Mouse (Mus musculus) neural tube, embryonic 11.5 days (tissue): ENCODE results near the gene Pank3. TPM values are rescaled to one million over a fixed set of nuclear protein-coding genes. Genes with fewer than 3 reads are reported as not detected.

Experiments
- ATAC-seq: fragments of 200-750 bp; cut with Nextera tagmentation; 2 replicates; pipeline ENCODE4 v1.8.0; 2017; ENCODE audit warnings: moderate number of reproducible peaks, mild to moderate bottlenecking, moderate TSS enrichment, moderate library complexity; ENCODE audit not compliant: insufficient read depth, low FRiP score, low TSS enrichment
- DNase-seq: peaks from one replicate; pipeline ENCODE4 v3.0.0-alpha.2; 2015; ENCODE audit warnings: low spot score
- H3K27ac ChIP-seq: fragments of 300-500 bp; sonication (generic); 2 replicates; pipeline ENCODE4 v1.5.1; 2014; ENCODE audit warnings: low read depth, mild to moderate bottlenecking, low read length
- H3K27me3 ChIP-seq: fragments of 300-500 bp; sonication (generic); 2 replicates; pipeline ENCODE4 v1.6.1; 2014; ENCODE audit warnings: mild to moderate bottlenecking, low read length, mixed read lengths; ENCODE audit not compliant: control insufficient read depth, insufficient read depth
- H3K36me3 ChIP-seq: fragments of 300-500 bp; sonication (generic); 2 replicates; pipeline ENCODE4 v1.6.1; 2014; ENCODE audit warnings: mild to moderate bottlenecking, low read length, moderate library complexity, mixed read lengths; ENCODE audit not compliant: control insufficient read depth, insufficient read depth
- H3K4me1 ChIP-seq: fragments of 300-500 bp; sonication (generic); 2 replicates; pipeline ENCODE4 v1.6.1; 2014; ENCODE audit warnings: low read length, mixed read lengths; ENCODE audit not compliant: control insufficient read depth, insufficient read depth
- H3K4me2 ChIP-seq: fragments of 300-500 bp; sonication (generic); 2 replicates; pipeline ENCODE4 v1.6.1; 2014; ENCODE audit warnings: low read depth, mild to moderate bottlenecking, moderate library complexity
- H3K4me3 ChIP-seq: fragments of 300-500 bp; sonication (generic); 2 replicates; pipeline ENCODE4 v1.5.1; 2014; ENCODE audit warnings: low read depth, low read length
- H3K9ac ChIP-seq: fragments of 300-500 bp; sonication (generic); 2 replicates; pipeline ENCODE4 v1.6.1; 2014; ENCODE audit warnings: mild to moderate bottlenecking, low read length
- H3K9me3 ChIP-seq: fragments of 300-500 bp; sonication (generic); 2 replicates; pipeline ENCODE4 v1.6.1; 2016; ENCODE audit warnings: low read length; ENCODE audit not compliant: control insufficient read depth
- WGBS: fragments of 180-500 bp; shearing (Covaris S2); extraction: QIAGEN DNeasy Blood & Tissue Kit; methylation state at CpG from one replicate; pipeline ENCODE4 v1.1.7; 2014; 5-methylcytosine and 5-hydroxymethylcytosine counted together
- polyA plus RNA-seq: library from polyadenylated mRNA; unstranded; fragments of >200 nt; fragmentation: Nextera tagmentation; extraction: Ambion mirVana; gene quantifications from 2 replicates; pipeline ENCODE4 v1.2.1, GENCODE M21; 2014

Gene Pank3
- polyA plus RNA-seq, 1 experiment from 2014 or later: 29.3 TPM

DNA sequence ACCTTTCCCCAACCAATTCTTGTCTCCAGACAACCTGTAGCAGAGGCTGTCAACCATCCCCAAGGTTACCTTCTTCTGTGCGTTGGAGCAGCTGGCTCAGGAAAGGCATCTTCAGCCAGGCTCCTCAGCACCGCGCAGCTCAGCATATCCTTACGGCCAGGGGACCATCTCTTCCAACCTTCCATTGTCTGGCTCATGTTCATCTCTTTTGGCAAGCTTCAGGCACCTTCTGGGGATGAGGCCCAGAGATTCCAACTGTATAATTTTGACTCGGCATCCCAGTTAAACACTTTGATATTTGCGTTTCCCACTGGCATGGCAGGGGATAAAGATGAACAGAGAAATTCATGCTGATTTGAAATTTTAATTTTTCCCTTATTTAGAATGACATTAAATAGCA lies 25.7 kb upstream of the Pank3 start:
- H3K27me3 ChIP-seq: no peaks in the 10 kb centered on the region
- no peak overlapping the region for H3K27ac ChIP-seq
- WGBS: 92% methylated on average over 6 of the region's 6 CpGs
- no peaks in the 10 kb centered on the region for H3K4me1 ChIP-seq
- ATAC-seq (no peak), DNase-seq (no peak)
- no peaks in the 10 kb centered on the region for H3K9me3 ChIP-seq
- no peaks in the 10 kb centered on the region for H3K36me3 ChIP-seq
- no peak overlapping the region for H3K9ac ChIP-seq
- no peak overlapping the region for H3K4me2 ChIP-seq
- H3K4me3 ChIP-seq: no peak overlapping the region

DNA sequence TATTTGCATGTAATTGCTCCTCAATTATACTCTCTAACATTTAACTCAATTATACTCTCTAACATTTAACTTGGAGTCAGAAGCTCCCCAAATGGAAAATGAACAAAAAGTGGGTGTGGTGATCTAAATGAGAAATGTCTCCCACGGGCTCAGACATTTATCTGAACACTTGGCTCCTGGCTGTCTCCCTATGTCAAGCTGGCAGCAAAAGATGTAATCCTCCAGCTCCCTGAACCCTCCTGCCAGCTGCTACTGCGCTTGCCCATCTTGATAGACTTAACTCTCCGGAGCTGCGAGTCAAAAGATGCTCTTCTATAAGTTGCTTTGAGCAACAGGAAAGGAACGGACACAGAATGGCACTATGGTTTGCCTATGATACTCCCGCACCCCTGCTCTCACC lies 24.7 kb upstream of the Pank3 start:
- WGBS: 89% methylated on average over 6 of the region's 6 CpGs
- no peaks in the 10 kb centered on the region for H3K4me1 ChIP-seq

DNA sequence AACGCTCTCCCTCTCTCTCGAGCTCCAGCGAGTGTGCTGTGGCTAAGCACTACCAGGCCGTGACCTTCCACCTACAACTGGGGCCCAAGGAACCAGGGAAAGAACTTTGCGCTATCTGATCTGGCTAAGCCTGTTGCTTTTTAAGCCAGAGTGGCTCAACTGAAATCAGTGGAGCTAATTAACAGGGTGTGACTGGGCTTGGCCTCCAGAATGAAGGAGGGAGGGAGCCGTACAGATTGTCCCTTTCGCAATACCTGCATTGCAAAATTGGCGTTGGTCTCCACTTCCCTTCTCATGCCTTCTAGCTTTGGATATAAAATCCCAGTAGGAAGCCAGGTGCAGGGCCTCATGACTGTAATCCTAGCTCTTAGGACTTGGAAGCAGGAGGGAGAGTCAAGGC lies 18.7 kb upstream of the Pank3 start:
- no peak overlapping the region for H3K4me2 ChIP-seq
- H3K9me3 ChIP-seq: no peaks in the 10 kb centered on the region
- H3K27ac ChIP-seq: no peak overlapping the region
- DNase-seq (no peak), ATAC-seq (no peak)
- H3K4me1 ChIP-seq: no peaks in the 10 kb centered on the region
- WGBS: 83% methylated on average over 8 of the region's 8 CpGs
- no peaks in the 10 kb centered on the region for H3K27me3 ChIP-seq
- no peak overlapping the region for H3K9ac ChIP-seq
- H3K36me3 ChIP-seq: no peaks in the 10 kb centered on the region
- no peak overlapping the region for H3K4me3 ChIP-seq

More for the DNA sequence above, 24.7 kb upstream of the Pank3 start:
- Histone ChIP-seq H3K9ac (no peak overlapping the region), H3K27ac (no peak overlapping the region), H3K36me3 (no peaks in the 10 kb centered on the region), H3K27me3 (no peaks in the 10 kb centered on the region), H3K4me3 (no peak overlapping the region), H3K4me2 (no peak overlapping the region), H3K9me3 (no peaks in the 10 kb centered on the region)
- ATAC-seq: no peak
- DNase-seq: no peak

DNA sequence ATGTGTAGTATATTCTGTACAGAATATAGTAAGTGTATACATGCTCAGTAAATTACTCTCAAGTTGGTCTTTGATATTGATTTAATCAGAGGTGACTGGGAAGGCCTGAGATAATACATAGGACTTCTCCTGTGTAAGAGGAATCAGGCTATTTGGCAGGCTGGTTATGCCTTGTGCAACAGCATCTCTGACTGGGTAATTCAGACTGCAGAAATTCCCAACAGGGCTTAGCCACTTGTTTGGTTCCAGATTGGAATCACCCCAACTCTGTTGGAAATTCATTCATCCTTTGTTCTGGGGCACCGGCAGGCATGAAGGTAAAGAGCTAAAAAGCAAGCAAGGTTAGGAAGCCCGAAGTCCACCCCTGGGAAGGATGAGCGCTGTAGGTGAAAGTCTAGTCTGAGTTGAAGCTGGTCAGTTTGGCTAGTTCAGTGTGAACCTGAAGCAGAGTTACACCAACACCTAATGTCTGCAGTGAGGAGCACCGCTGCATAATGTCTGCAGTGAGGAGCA lies 14.3 kb upstream of the Pank3 start:
- 85% methylated on average over 4 of the region's 4 CpGs for WGBS
- Histone ChIP-seq H3K4me3 (no peak overlapping the region), H3K27ac (no peak overlapping the region), H3K4me1 (no peaks in the 10 kb centered on the region), H3K9me3 (no peaks in the 10 kb centered on the region), H3K9ac (no peak overlapping the region), H3K36me3 (no peaks in the 10 kb centered on the region), H3K27me3 (no peaks in the 10 kb centered on the region), H3K4me2 (no peak overlapping the region)
- ATAC-seq (no peak), DNase-seq (no peak)

GRCm38 (mm10) chr11:35755546-35755945 lies 13.7 kb upstream of the Pank3 start:
- 69% methylated on average over 6 of the region's 6 CpGs for WGBS
- no peak overlapping the region for H3K9ac ChIP-seq
- no peaks in the 10 kb centered on the region for H3K9me3 ChIP-seq

DNA sequence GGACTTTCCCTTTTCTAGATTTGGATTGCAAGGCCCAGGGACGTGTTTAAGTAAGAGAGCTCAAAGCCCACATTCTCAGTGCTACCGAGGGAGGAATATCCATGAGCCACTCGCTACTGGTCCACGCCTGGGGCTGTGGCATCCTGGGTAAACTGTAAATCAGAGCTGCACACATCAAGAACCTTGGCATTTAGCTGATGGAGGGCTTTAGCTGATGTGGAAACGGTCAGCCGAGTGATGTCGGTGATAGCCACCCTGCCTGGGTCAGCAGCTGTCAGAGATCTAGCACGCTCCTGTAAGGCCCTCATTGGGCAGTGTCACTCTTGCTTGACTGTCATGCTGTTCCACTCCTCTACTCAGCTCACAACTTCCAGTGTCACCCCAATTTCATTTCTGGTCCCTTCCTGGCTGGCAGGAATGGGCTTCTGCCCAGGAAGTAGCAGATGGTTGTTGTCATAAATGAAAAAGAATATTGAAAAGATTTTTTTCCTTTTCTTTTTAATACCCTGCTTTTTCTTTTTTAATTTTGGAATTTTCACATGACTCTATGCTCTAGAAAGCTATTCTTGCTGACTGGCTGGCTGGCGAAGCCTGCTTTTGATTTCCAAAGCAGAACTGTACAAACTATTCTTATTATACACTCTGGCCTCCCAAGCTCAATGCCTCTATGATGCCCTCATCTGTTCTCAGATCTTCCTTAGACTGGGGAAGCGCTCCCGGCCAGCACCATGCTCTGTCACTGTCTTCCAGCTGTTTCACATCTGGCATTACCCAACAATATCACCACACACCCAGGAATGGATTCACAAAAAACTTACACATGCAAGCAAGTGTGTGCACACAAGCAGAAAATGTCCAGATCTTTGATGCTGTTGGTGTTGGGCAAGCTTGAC lies 12.6 kb upstream of the Pank3 start:
- Histone ChIP-seq H3K9me3 (no peaks in the 10 kb centered on the region), H3K4me2 (no peak overlapping the region), H3K4me1 (no peaks in the 10 kb centered on the region), H3K9ac (no peak overlapping the region), H3K27me3 (no peaks in the 10 kb centered on the region), H3K27ac (no peak overlapping the region), H3K4me3 (no peak overlapping the region), H3K36me3 (no peaks in the 10 kb centered on the region)
- DNase-seq: no peak
- no peak for ATAC-seq
- WGBS: 85% methylated on average over 11 of the region's 11 CpGs

More at GRCm38 (mm10) chr11:35755546-35755945, 13.7 kb upstream of the Pank3 start:
- H3K27me3 ChIP-seq: no peaks in the 10 kb centered on the region
- no peak for ATAC-seq
- DNase-seq: no peak
- no peaks in the 10 kb centered on the region for H3K36me3 ChIP-seq
- no peak overlapping the region for H3K27ac ChIP-seq
- H3K4me2 ChIP-seq: no peak overlapping the region
- no peaks in the 10 kb centered on the region for H3K4me1 ChIP-seq
- H3K4me3 ChIP-seq: no peak overlapping the region

DNA sequence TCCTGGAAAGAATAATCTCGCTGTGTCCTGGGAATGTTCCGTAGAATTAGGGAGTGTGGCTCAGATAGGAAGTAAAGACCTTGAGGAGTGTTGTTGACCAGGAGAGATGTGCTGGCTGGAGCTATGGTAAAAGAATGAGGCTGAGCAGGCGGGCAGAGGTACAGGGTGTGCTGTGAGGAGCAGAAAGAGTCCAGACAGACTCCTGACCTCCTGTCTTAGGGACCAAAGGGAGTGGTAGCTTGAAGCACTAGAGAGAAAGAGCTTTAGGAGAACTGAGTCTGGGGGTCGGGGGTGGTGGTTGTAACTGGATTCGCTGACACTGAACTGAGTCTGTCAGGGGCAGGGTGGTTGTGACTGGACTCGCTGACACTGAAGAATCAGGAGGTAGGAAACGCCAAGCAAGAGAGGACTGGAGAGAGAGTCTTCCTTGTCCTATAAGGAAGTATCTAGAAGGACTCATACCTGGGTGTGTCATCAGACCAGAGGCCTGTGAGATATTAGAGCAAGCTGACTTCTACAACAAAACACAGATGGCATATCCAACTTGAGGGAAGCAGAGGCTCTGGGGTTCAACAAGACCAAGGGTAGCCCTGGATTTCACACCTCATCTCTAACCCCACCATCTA lies 9.2 kb upstream of the Pank3 start:
- Histone ChIP-seq H3K4me3 (no peak overlapping the region), H3K36me3 (no peaks in the 10 kb centered on the region), H3K27me3 (no peaks in the 10 kb centered on the region), H3K9ac (no peak overlapping the region), H3K4me1 (no peaks in the 10 kb centered on the region), H3K27ac (no peak overlapping the region), H3K4me2 (no peak overlapping the region), H3K9me3 (no peaks in the 10 kb centered on the region)
- WGBS: 88% methylated on average over 7 of the region's 7 CpGs
- DNase-seq (no peak), ATAC-seq (no peak)

DNA sequence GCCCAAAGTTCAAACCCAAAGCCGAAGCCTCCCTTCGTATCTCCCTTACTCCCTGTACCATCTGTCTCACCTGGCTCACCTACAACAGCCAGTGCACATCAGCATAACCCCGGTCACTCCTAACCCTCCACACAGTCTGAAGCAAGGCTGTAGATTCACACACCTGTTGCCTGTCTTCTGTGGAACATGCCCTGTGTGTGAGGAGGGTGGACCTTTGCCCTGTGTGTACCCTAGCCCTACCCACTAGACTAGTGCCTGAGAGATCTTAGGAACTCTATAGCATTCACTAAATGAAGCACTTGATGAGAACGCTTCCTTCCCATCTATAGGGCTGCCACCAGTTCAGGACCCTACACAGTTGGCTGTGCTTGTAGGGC lies 8.7 kb upstream of the Pank3 start:
- Histone ChIP-seq H3K4me2 (no peak overlapping the region), H3K9me3 (no peaks in the 10 kb centered on the region), H3K27ac (no peak overlapping the region), H3K9ac (no peak overlapping the region), H3K4me3 (no peak overlapping the region), H3K4me1 (no peaks in the 10 kb centered on the region), H3K36me3 (no peaks in the 10 kb centered on the region), H3K27me3 (no peaks in the 10 kb centered on the region)
- no peak for DNase-seq
- no peak for ATAC-seq
- WGBS: 83% methylated on average over 4 of the region's 4 CpGs

GRCm38 (mm10) chr11:35766845-35767244 lies 2.4 kb upstream of the Pank3 start:
- Histone ChIP-seq H3K9me3 (no peaks in the 10 kb centered on the region), H3K4me1 (peaks cover 10% of the 10 kb centered on the region; the same call in 1 of the 2 replicates), H3K27me3 (no peaks in the 10 kb centered on the region), H3K4me3 (no peak overlapping the region), H3K36me3 (no peaks in the 10 kb centered on the region), H3K4me2 (no peak overlapping the region), H3K9ac (no peak overlapping the region), H3K27ac (no peak overlapping the region)
- ATAC-seq (no peak), DNase-seq (no peak)
- WGBS: 93% methylated on average over 5 of the region's 5 CpGs
